Mouse (Mus musculus) ovary, postnatal 14 days (tissue): ENCODE measurements around the gene Gm21317.
"Not testable (repeated sequence)": the region's sequence is repeated elsewhere in the genome, so short reads cannot be mapped to it uniquely, and the experiment has no call there.

Experiments used
- DNase-seq: peaks from one replicate; pipeline ENCODE4 v3.0.0; 2022; ENCODE audit warnings: low spot score

Gm21317 gene

DNA sequence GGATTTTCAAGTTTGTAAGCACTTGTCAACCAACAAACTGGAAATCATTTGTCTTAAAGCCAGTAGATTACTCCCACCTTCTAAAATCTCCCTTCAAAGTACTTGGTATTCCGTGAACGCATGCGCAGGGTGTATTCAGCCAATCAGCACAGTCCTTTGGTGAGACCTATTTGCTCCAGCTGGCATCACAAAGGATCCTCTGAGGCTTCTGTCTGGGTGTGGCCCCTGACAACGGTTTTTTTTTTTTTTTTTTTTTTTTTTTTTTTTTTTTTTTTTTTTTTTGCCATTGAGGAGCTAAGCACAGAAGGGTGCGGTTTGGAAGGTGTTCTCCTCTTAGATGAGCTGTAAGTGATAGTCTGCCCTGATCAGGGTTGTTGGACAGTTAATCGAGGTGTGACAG, at the start of gene Gm21317:
Gm21317 (plus strand) TSS at position 301 of the 400 bp plus-strand sequence.
- DNase-seq: not testable (repeated sequence)
